8 mouse cellular contexts compared by ENCODE assay signal in genomic region chr15:99772277-99772880, GRCm38 (mm10). TPM values are rescaled to one million over a fixed set of nuclear protein-coding genes. Genes with fewer than 3 reads are reported as not detected.
DNase-seq lines count a peak whose midpoint lies in the region; ATAC-seq and TF ChIP-seq lines count a peak whose summit lies in the region.

No protein-coding gene starts in this region.

- peak overlapping the region; percentile 81 for H3K9ac ChIP-seq in embryonic facial prominence, embryonic 15.5 days
- H3K9ac ChIP-seq in limb, embryonic 13.5 days: peak overlapping the region; percentile 93
- peak overlapping the region; percentile 70 for H3K9ac ChIP-seq in midbrain, embryonic 15.5 days

- peak overlapping the region; percentile 85 for H3K4me3 ChIP-seq in bone marrow, adult 2 months (replicated peaks; ENCODE audit: control insufficient read depth, low read depth, low read length)
- peak overlapping the region; percentile 89 for H3K4me3 ChIP-seq in embryonic facial prominence, embryonic 15.5 days (replicated peaks)
- H3K4me3 ChIP-seq in limb, embryonic 13.5 days: peak overlapping the region; percentile 84
- H3K4me3 ChIP-seq in midbrain, embryonic 15.5 days: peak overlapping the region; percentile 64

- TF ChIP-seq POLR2A in bone marrow, adult 2 months (IDR thresholded peaks at IDR 0.05; ENCODE audit: borderline replicate concordance, control insufficient read depth, low read depth, low read length): peak; percentile 93; the same call in 1 of the 2 replicates

- H3K27me3 ChIP-seq in embryonic facial prominence, embryonic 15.5 days: no peaks in the 10 kb centered on the region
- no peaks in the 10 kb centered on the region for H3K27me3 ChIP-seq in limb, embryonic 13.5 days
- no peaks in the 10 kb centered on the region for H3K27me3 ChIP-seq in midbrain, embryonic 15.5 days (replicated peaks)

- H3K4me1 ChIP-seq in bone marrow, adult 2 months (ENCODE audit: control insufficient read depth, insufficient read depth, low read length): peaks cover 1% of the 10 kb centered on the region; the same call in 1 of the 2 replicates
- peaks cover 10% of the 10 kb centered on the region for H3K4me1 ChIP-seq in embryonic facial prominence, embryonic 15.5 days
- peaks cover 16% of the 10 kb centered on the region for H3K4me1 ChIP-seq in limb, embryonic 13.5 days
- peaks cover 16% of the 10 kb centered on the region for H3K4me1 ChIP-seq in midbrain, embryonic 15.5 days

- DNase-seq in A20 (ENCODE audit: low read depth, low spot score): peak; percentile 98
- DNase-seq in heart, adult 8-10 months (ENCODE audit: low spot score): peak; percentile 87
- peak; percentile 92 for DNase-seq in kidney, adult 9 months
- DNase-seq in spleen, adult 18-20 months: peak; percentile 87 to 90

- no peak for TF ChIP-seq CTCF in bone marrow, adult 2 months (IDR thresholded peaks at IDR 0.05; ENCODE audit: control insufficient read depth, insufficient read depth, low read length)

- peak; percentile 95 for ATAC-seq in embryonic facial prominence, embryonic 15.5 days (ENCODE audit: insufficient number of reproducible peaks, low FRiP score, low TSS enrichment, low read depth)
- peak; percentile 92 for ATAC-seq in limb, embryonic 13.5 days (ENCODE audit: low FRiP score, low read depth)
- ATAC-seq in midbrain, embryonic 15.5 days (replicated peaks): peak; percentile 93

- under 1% methylated on average over 41 of the region's 41 CpGs for WGBS in bone marrow, adult 2 months
- under 1% methylated on average over 41 of the region's 41 CpGs for WGBS in embryonic facial prominence, embryonic 15.5 days
- WGBS in limb, embryonic 13.5 days: under 1% methylated on average over 40 of the region's 41 CpGs
- under 1% methylated on average over 40 of the region's 41 CpGs for WGBS in midbrain, embryonic 15.5 days

- no peaks in the 10 kb centered on the region for H3K9me3 ChIP-seq in embryonic facial prominence, embryonic 15.5 days (replicated peaks)
- H3K9me3 ChIP-seq in limb, embryonic 13.5 days: no peaks in the 10 kb centered on the region
- no peaks in the 10 kb centered on the region for H3K9me3 ChIP-seq in midbrain, embryonic 15.5 days

- peak overlapping the region; percentile 90 for H3K27ac ChIP-seq in bone marrow, adult 2 months (ENCODE audit: control insufficient read depth, insufficient read depth, low read depth, low read length, poor library complexity)
- peak overlapping the region; percentile 96 for H3K27ac ChIP-seq in embryonic facial prominence, embryonic 15.5 days (replicated peaks)
- peak overlapping the region; percentile 95 for H3K27ac ChIP-seq in limb, embryonic 13.5 days
- H3K27ac ChIP-seq in midbrain, embryonic 15.5 days: peak overlapping the region; percentile 87

- H3K4me2 ChIP-seq in embryonic facial prominence, embryonic 15.5 days (replicated peaks): peak overlapping the region; percentile 76
- H3K4me2 ChIP-seq in limb, embryonic 13.5 days (replicated peaks): peak overlapping the region; percentile 82
- H3K4me2 ChIP-seq in midbrain, embryonic 15.5 days: peak overlapping the region; percentile 71

- no peaks in the 10 kb centered on the region for H3K36me3 ChIP-seq in embryonic facial prominence, embryonic 15.5 days
- peaks cover 3% of the 10 kb centered on the region; the same call in 1 of the 2 replicates for H3K36me3 ChIP-seq in limb, embryonic 13.5 days
- H3K36me3 ChIP-seq in midbrain, embryonic 15.5 days (replicated peaks): no peaks in the 10 kb centered on the region

RNA-seq across cellular contexts. Expression of gene Cers5, which starts 0.3 kb away (rescaled TPM):
- polyA plus RNA-seq in bone marrow, adult 2 months (2011; ENCODE audit: insufficient read depth, insufficient read length, low replicate concordance, missing spikeins): 10.8 and 33.1 TPM in 2 replicates
- polyA plus RNA-seq in embryonic facial prominence, embryonic 15.5 days (2015; fragmentation: Nextera tagmentation; extraction: Ambion mirVana): 73.7 and 78.3 TPM in 2 replicates
- total RNA-seq in heart, adult 8-10 months (2022): 10 to 100 TPM; 17.8 to 23.6 (median 18.1) TPM
- 80.6 and 85.0 TPM in 2 replicates for polyA plus RNA-seq in limb, embryonic 13.5 days (2015; fragmentation: Nextera tagmentation; extraction: Ambion mirVana)
- 77.3 and 79.9 TPM in 2 replicates for polyA plus RNA-seq in midbrain, embryonic 15.5 days (2015; fragmentation: Nextera tagmentation; extraction: Ambion mirVana)

RNA-seq across cellular contexts. Expression of gene Cox14, which starts 47.0 kb away (rescaled TPM):
- polyA plus RNA-seq in bone marrow, adult 2 months (2011; ENCODE audit: insufficient read depth, insufficient read length, low replicate concordance, missing spikeins): 42.7 and 80.8 TPM in 2 replicates
- 178 and 181 TPM in 2 replicates for polyA plus RNA-seq in embryonic facial prominence, embryonic 15.5 days (2015; fragmentation: Nextera tagmentation; extraction: Ambion mirVana)
- 100 to 1,000 TPM; 240 to 284 (median 258) TPM for total RNA-seq in heart, adult 8-10 months (2022)
- 139 and 143 TPM in 2 replicates for polyA plus RNA-seq in limb, embryonic 13.5 days (2015; fragmentation: Nextera tagmentation; extraction: Ambion mirVana)
- polyA plus RNA-seq in midbrain, embryonic 15.5 days (2015; fragmentation: Nextera tagmentation; extraction: Ambion mirVana): 150 and 157 TPM in 2 replicates

RNA-seq across cellular contexts. Expression of gene Gpd1, which starts 55.1 kb away (rescaled TPM):
- 6.6 and 9.3 TPM in 2 replicates for polyA plus RNA-seq in bone marrow, adult 2 months (2011; ENCODE audit: insufficient read depth, insufficient read length, low replicate concordance, missing spikeins)
- polyA plus RNA-seq in embryonic facial prominence, embryonic 15.5 days (2015; fragmentation: Nextera tagmentation; extraction: Ambion mirVana): 0.76 and 1.0 TPM in 2 replicates
- total RNA-seq in heart, adult 8-10 months (2022): 10 to 100 TPM; 38.6 to 59.0 (median 49.5) TPM
- polyA plus RNA-seq in limb, embryonic 13.5 days (2015; fragmentation: Nextera tagmentation; extraction: Ambion mirVana): 0.27 and 0.55 TPM in 2 replicates
- 1.5 and 1.8 TPM in 2 replicates for polyA plus RNA-seq in midbrain, embryonic 15.5 days (2015; fragmentation: Nextera tagmentation; extraction: Ambion mirVana)

Comparison
In these comparisons a context has a peak if more than half of its experiments do, and no peak if none do; other contexts are left out.
1. Peak in every context shown above with its lines: DNase-seq, ATAC-seq, H3K4me3 ChIP-seq and H3K27ac ChIP-seq.